Mouse (Mus musculus) naive thymus-derived CD4-positive, alpha-beta T cell, adult 2 months (primary cell): ENCODE measurements around the gene Slc22a4.
"Not testable (repeated sequence)": the region's sequence is repeated elsewhere in the genome, so short reads cannot be mapped to it uniquely, and the experiment has no call there.

Experiments used
- DNase-seq: peaks from one replicate; pipeline ENCODE4 v3.0.0-alpha.2; 2011; ENCODE audit warnings: low read depth

Slc22a4 gene

GRCm38 (mm10) chr11:54057428-54057827 lies 29.5 kb upstream of the Slc22a4 start:
- DNase-seq = no peak

GRCm38 (mm10) chr11:54056132-54056531 lies 28.2 kb upstream of the Slc22a4 start:
- DNase-seq = peak; percentile 47

GRCm38 (mm10) chr11:54054257-54054656 lies 26.4 kb upstream of the Slc22a4 start:
- peak; percentile 76 for DNase-seq

- no peak for DNase-seq
These were observed 25.2 kb upstream of the Slc22a4 start for GRCm38 (mm10) chr11:54053090-54053489.

- no peak for DNase-seq
These were observed 24.2 kb upstream of the Slc22a4 start for GRCm38 (mm10) chr11:54052128-54052527.

- DNase-seq = no peak
These were observed 23.3 kb upstream of the Slc22a4 start for GRCm38 (mm10) chr11:54051161-54051560.

GRCm38 (mm10) chr11:54050205-54050604 lies 22.3 kb upstream of the Slc22a4 start:
- no peak for DNase-seq

GRCm38 (mm10) chr11:54040676-54041075 lies 12.8 kb upstream of the Slc22a4 start:
- DNase-seq = no peak

GRCm38 (mm10) chr11:54032872-54033271 lies 5.0 kb upstream of the Slc22a4 start:
- DNase-seq = not testable (repeated sequence)

GRCm38 (mm10) chr11:54028997-54029396 lies 1.1 kb upstream of the Slc22a4 start:
- no peak for DNase-seq

- DNase-seq = no peak
These were observed 503 bp downstream of the Slc22a4 start for GRCm38 (mm10) chr11:54027131-54028043.

- DNase-seq = no peak
These were observed 1.3 kb downstream of the Slc22a4 start for GRCm38 (mm10) chr11:54026491-54027041.

GRCm38 (mm10) chr11:54021396-54022093 lies 6.3 kb downstream of the Slc22a4 start:
- no peak for DNase-seq

GRCm38 (mm10) chr11:54018893-54019732 lies 8.8 kb downstream of the Slc22a4 start:
- DNase-seq = no peak

GRCm38 (mm10) chr11:54017596-54017995 lies 10.3 kb downstream of the Slc22a4 start:
- DNase-seq = peak; percentile 32

GRCm38 (mm10) chr11:54016051-54016450 lies 11.8 kb downstream of the Slc22a4 start:
- DNase-seq = no peak

GRCm38 (mm10) chr11:54012961-54013360 lies 14.9 kb downstream of the Slc22a4 start:
- DNase-seq = no peak

- DNase-seq = no peak
These were observed 16.6 kb downstream of the Slc22a4 start for GRCm38 (mm10) chr11:54011255-54011654.

- no peak for DNase-seq
These were observed 19.4 kb downstream of the Slc22a4 start for GRCm38 (mm10) chr11:54008416-54008920.

- DNase-seq = no peak
These were observed 20.2 kb downstream of the Slc22a4 start for GRCm38 (mm10) chr11:54007717-54008116.

- no peak for DNase-seq
These were observed 21.0 kb downstream of the Slc22a4 start for GRCm38 (mm10) chr11:54006901-54007300.

GRCm38 (mm10) chr11:54006362-54006761 lies 21.5 kb downstream of the Slc22a4 start:
- not testable (repeated sequence) for DNase-seq
